Mouse (Mus musculus) limb, embryonic 15.5 days (tissue): Measurements from ENCODE around the gene Speer4e. TPM values are rescaled to one million over a fixed set of nuclear protein-coding genes. Genes with fewer than 3 reads are reported as not detected.
"Not testable (repeated sequence)": the region's sequence is repeated elsewhere in the genome, so short reads cannot be mapped to it uniquely, and the experiment has no call there.

ENCODE experiments used
- ATAC-seq: fragments of 200-750 bp; cut with Nextera tagmentation; 2 replicates; pipeline ENCODE4 v1.8.0; 2017; ENCODE audit warnings: low read depth, moderate TSS enrichment; ENCODE audit not compliant: insufficient number of reproducible peaks, low FRiP score, low TSS enrichment
- H3K27ac ChIP-seq: fragments of 300-500 bp; sonication (generic); 2 replicates; pipeline ENCODE4 v1.5.1; 2015; ENCODE audit warnings: moderate library complexity, mild to moderate bottlenecking, inconsistent platforms
- H3K27me3 ChIP-seq: fragments of 300-500 bp; sonication (generic); 2 replicates; pipeline ENCODE4 v1.6.1; 2015; ENCODE audit warnings: inconsistent platforms
- H3K36me3 ChIP-seq: fragments of 300-500 bp; sonication (generic); 2 replicates; pipeline ENCODE4 v1.6.1; 2015; ENCODE audit warnings: inconsistent platforms
- H3K4me1 ChIP-seq: fragments of 300-500 bp; sonication (generic); 2 replicates; pipeline ENCODE4 v1.6.1; 2015; ENCODE audit warnings: inconsistent platforms
- H3K4me2 ChIP-seq: fragments of 300-500 bp; sonication (generic); 2 replicates; pipeline ENCODE4 v1.6.1; 2015; ENCODE audit warnings: mild to moderate bottlenecking, inconsistent platforms
- H3K4me3 ChIP-seq: fragments of 300-500 bp; sonication (generic); 2 replicates; pipeline ENCODE4 v1.5.1; 2015; ENCODE audit warnings: mild to moderate bottlenecking, inconsistent platforms
- H3K9ac ChIP-seq: fragments of 300-500 bp; sonication (generic); 2 replicates; pipeline ENCODE4 v1.6.1; 2015; ENCODE audit warnings: inconsistent platforms
- H3K9me3 ChIP-seq: fragments of 300-500 bp; sonication (generic); 2 replicates; pipeline ENCODE4 v1.6.1; 2016; ENCODE audit warnings: inconsistent platforms
- WGBS: fragments of 180-500 bp; shearing (Covaris S2); methylation state at CpG from one replicate; pipeline ENCODE4 v1.1.7; 2015; 5-methylcytosine and 5-hydroxymethylcytosine counted together
- polyA plus RNA-seq: library from polyadenylated mRNA; unstranded; fragments of >200 nt; fragmentation: Nextera tagmentation; extraction: Ambion mirVana; gene quantifications from 2 replicates; pipeline ENCODE4 v1.2.1, GENCODE M21; 2015

Gene Speer4e
- polyA plus RNA-seq, 1 experiment from 2014 or later, result not detected

DNA sequence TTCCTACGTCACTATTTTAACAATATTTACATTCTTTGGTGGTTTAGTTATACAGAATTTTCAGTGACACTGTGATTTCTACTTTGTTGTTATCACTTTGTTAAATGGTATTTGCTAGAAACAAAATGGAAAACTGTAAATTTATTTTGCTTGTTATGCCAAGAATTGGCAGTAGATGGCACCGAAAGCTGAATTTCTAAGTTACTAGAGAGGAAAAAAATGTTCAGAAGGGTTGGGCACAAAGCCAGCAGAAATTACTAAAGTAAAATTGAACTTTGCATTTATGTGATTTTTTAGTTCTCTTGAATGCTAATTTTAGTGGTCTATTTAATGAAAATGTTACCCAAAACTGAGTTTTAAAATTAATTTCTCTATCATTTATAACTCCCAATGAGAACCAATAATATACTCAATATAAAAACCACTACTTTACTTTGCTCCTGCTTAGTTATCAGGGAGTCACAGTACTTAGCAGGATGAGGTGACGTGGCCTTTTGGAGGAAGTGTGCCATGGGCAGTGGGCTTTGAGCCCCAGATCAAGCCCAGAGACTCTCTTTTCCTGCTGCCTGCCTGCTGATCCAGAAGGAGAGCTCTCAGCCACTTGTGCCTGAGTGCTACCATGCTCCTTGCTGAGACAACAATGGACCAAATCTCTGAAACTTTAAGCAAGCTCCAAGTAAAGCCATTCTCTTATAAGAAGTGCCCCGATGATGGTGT, 9.4 kb upstream of the Speer4e start:
- H3K9ac ChIP-seq, H3K9me3 ChIP-seq, H3K27ac ChIP-seq, H3K36me3 ChIP-seq, H3K4me1 ChIP-seq, H3K27me3 ChIP-seq, H3K4me3 ChIP-seq, ATAC-seq, H3K4me2 ChIP-seq: not testable (repeated sequence)
- 50% methylated on average over 4 of the region's 4 CpGs for WGBS

GRCm38 (mm10) chr5:14945524-14945923, 7.3 kb upstream of the Speer4e start:
- not testable (repeated sequence) for H3K4me3 ChIP-seq, H3K9me3 ChIP-seq, H3K4me1 ChIP-seq, H3K27me3 ChIP-seq, ATAC-seq, H3K4me2 ChIP-seq, H3K27ac ChIP-seq, H3K9ac ChIP-seq, H3K36me3 ChIP-seq
- 53% methylated on average over 4 of the region's 4 CpGs for WGBS

DNA sequence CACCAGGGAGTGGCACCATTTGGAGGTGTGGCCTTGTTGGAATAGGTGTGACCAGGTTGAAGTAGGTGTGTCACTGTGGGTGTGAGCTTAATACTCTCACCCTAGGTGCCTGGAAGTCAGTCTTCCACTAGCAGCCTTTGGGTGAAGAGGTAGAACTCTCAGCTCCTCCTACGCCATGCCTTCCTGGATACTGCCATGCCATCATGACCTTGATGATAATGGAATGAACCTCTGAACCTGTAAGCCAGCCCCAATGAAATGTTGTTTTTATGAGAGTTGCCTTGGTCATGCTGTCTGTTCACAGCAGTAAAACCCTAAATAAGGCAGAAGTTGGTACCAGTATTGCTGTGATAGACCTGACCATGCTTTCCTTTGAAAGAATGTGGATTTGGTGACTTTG, 2.8 kb upstream of the Speer4e start:
- not testable (repeated sequence) for H3K36me3 ChIP-seq, H3K4me1 ChIP-seq, H3K27ac ChIP-seq, H3K4me3 ChIP-seq, H3K4me2 ChIP-seq, ATAC-seq, H3K9me3 ChIP-seq, H3K27me3 ChIP-seq, H3K9ac ChIP-seq
- 85% methylated on average over 1 of the region's 1 CpGs for WGBS

DNA sequence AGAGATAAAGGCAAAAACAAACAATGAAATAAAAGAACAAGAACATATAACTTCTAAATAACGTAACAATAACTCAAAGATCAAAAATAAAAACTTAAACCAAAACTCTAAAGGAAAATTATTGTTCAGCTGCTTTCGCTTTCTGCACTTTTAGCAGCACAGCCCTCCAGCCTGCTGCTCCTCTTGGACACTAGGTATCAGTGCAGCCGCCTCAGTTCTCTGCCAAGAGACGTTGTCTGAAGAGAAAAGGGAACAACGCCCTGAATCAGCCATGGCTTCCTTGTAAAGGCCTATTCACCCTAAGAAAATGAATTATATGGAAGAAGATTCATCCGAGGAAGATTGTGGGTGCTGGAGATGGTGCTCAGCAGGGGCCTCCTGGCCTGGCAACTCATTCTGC, 4.5 kb downstream of the Speer4e start:
- H3K27ac ChIP-seq, H3K4me2 ChIP-seq, H3K4me1 ChIP-seq, H3K4me3 ChIP-seq, H3K36me3 ChIP-seq, H3K9ac ChIP-seq, H3K27me3 ChIP-seq, H3K9me3 ChIP-seq, ATAC-seq: not testable (repeated sequence)
- WGBS, result 73% methylated on average over 5 of the region's 6 CpGs

DNA sequence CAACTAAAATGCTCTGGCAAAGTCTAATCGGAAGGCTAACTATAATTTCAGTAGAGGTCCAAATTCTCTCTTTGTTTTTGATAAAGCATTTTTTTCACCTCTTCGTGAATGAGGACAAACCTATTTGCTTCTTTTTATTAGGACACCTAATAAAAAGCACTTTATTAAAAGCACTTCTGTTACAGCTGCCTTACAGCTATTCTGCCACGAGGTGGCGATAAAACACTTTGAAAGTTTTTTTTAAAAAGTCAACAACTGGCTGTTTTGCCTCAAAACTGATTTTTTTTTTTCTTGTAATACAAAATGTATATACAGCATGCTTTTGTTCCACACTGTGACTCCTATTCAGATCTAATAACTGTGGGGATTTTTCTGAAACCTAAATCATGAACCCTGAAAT, 11.2 kb downstream of the Speer4e start:
- H3K27ac ChIP-seq, H3K4me1 ChIP-seq, H3K4me2 ChIP-seq, H3K9me3 ChIP-seq, H3K9ac ChIP-seq, ATAC-seq, H3K4me3 ChIP-seq, H3K36me3 ChIP-seq, H3K27me3 ChIP-seq: not testable (repeated sequence)
- 26% methylated on average over 4 of the region's 4 CpGs for WGBS

DNA sequence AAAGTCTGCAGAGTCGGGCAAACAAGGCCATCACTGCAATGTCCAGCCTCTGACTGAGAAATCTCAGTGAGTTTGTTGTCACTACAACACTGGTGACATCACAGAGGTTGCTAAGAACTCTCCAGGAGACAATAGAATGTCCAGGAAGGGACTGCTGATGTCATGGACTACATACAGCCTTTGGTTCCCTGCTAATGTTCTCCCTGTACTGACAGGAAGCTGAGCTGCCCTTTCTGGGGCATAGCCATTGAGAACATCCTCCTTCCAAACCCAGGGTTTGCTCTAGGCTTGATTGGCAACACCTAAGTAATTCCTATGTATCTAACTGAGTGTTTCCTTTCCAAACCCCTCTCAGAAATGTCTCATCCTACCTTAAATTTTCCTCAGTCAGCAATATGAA, 23.4 kb downstream of the Speer4e start, which contains the start of gene Gm9758:
Gm9758 (minus strand) TSS at position 101 of the 400 bp plus-strand sequence.
- H3K27ac ChIP-seq, H3K9ac ChIP-seq, H3K4me1 ChIP-seq, H3K4me3 ChIP-seq, H3K27me3 ChIP-seq, H3K9me3 ChIP-seq, ATAC-seq, H3K4me2 ChIP-seq, H3K36me3 ChIP-seq: not testable (repeated sequence)
- 56% methylated on average over 1 of the region's 1 CpGs for WGBS

DNA sequence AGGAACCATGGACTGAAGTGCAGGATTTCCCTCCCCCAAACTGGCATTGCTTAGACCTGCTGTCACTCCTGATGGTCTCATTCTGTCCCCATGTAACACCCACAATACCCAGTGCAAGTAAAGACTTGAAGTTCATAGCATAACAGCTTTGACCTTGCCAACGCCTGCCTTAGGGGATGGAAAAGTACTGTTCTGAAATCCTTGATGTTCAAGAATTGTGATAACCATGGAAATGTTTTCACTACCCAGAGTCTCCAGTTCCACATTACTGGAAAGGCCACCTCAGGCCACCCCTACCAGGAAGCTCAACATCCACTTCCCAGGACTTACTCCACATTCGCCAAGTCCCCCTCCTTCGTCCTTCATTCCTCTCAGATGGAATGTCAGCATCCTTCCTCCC, 23.9 kb downstream of the Speer4e start:
- not testable (repeated sequence) for H3K27me3 ChIP-seq, H3K4me1 ChIP-seq, H3K4me3 ChIP-seq, H3K9me3 ChIP-seq, ATAC-seq, H3K4me2 ChIP-seq, H3K36me3 ChIP-seq, H3K27ac ChIP-seq, H3K9ac ChIP-seq
- WGBS, result 69% methylated on average over 2 of the region's 3 CpGs

- not testable (repeated sequence) for H3K9ac ChIP-seq, ATAC-seq
Observed at GRCm38 (mm10) chr5:14903539-14903938, 34.7 kb downstream of the Speer4e start.

DNA sequence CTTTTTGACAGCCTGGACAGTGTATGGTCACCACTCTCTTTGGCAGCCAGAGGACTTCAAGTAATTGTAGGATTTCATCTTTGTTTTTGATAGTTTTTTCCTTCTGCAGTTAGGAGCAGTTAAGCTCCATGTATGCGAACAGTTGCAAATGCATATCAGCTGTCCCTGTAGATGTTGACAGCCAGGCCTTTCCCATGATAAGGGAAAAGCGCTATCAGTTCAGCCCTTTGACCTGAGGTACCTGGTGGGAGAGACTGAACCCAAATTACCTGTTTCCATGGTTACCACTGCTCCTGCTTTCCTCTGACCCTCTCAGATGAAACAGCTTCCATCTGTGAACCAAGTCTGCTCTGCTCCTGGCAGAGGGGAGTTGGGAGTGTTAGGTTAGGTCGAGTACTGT, 46.0 kb downstream of the Speer4e start:
- no peak overlapping the region for H3K4me3 ChIP-seq
- ATAC-seq, result no peak
- no peak overlapping the region for H3K4me2 ChIP-seq
- H3K27me3 ChIP-seq, result no peaks in the 10 kb centered on the region
- H3K27ac ChIP-seq, result no peak overlapping the region
- 72% methylated on average over 3 of the region's 3 CpGs for WGBS
- no peaks in the 10 kb centered on the region for H3K9me3 ChIP-seq
- H3K36me3 ChIP-seq, result no peaks in the 10 kb centered on the region
- H3K4me1 ChIP-seq, result no peaks in the 10 kb centered on the region
- no peak overlapping the region for H3K9ac ChIP-seq

More at GRCm38 (mm10) chr5:14903539-14903938, 34.7 kb downstream of the Speer4e start:
- H3K27ac ChIP-seq, H3K4me3 ChIP-seq, H3K9me3 ChIP-seq, H3K4me1 ChIP-seq, H3K27me3 ChIP-seq, H3K36me3 ChIP-seq, H3K4me2 ChIP-seq: not testable (repeated sequence)
- WGBS, result 12% methylated on average over 3 of the region's 3 CpGs

DNA sequence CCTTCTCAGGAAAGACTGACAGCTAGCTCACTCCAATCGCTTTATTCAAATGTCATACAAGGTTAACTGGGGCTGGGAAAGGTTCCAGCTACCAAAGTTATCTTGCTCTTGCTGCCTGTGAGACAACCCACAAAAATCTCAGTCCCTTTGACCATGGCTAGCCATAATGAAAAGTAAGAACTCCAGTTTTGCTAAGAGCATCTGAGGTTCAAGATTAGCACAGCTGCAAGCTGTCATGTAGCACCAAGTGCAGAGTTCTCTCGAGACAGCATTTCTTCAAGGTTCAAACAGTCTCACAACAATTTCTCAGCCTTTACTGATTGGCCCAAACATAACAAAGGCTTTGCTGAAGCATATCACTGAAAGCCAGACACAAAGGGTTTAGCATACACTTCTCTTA, 52.9 kb downstream of the Speer4e start:
- not testable (repeated sequence) for ATAC-seq

More for the DNA sequence above, 52.9 kb downstream of the Speer4e start:
- 66% methylated on average over 2 of the region's 2 CpGs for WGBS
- H3K4me3 ChIP-seq, H3K4me1 ChIP-seq, H3K27me3 ChIP-seq, H3K36me3 ChIP-seq, H3K4me2 ChIP-seq, H3K9ac ChIP-seq, H3K9me3 ChIP-seq, H3K27ac ChIP-seq: not testable (repeated sequence)

Other genes starting within 250 kb of the Speer4e start
- not detected in 2 replicates for gene Gm9758, start 23.5 kb downstream of the Speer4e start, polyA plus RNA-seq
- gene Gm10354, start 40.5 kb upstream of the Speer4e start, polyA plus RNA-seq, result not detected in 2 replicates
- not detected in 2 replicates for gene Gm17019, start 94.6 kb upstream of the Speer4e start, polyA plus RNA-seq